Mouse (Mus musculus): ENCODE results near the gene Emsy. TPM values are rescaled to one million over a fixed set of nuclear protein-coding genes. Genes with fewer than 3 reads are reported as not detected.
A peak's percentile ranks its signal among the peaks of the same experiment; 100 is the strongest.

Emsy gene
- total RNA-seq, 2 experiments from 2014 or later, result 29.3 to 31.7 TPM

DNA sequence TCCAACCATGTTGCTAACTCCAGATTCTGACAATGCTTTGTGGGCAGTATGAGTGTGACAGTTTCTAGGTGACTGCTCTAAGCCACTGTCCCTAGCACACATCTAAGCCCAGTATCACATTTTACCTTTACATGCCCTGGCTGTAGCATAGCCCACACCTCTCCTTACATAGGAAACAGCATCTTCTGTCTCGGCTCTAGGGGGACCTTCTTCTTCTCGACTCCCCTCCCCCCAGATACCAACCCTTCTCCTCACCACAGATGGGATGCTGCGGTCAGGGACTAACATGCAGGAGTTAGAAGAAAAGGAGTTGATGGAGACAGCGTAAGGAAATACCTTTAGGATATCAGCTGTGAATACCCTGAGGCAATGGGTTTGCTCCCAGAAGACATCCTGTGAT, 75.3 kb downstream of the Emsy start:
- intact Hi-C loops (cut with DNase I), result loop anchor here (10.0 kb wide), 1 partner anchor 226 kb away; no protein-coding TSS in a partner anchor

DNA sequence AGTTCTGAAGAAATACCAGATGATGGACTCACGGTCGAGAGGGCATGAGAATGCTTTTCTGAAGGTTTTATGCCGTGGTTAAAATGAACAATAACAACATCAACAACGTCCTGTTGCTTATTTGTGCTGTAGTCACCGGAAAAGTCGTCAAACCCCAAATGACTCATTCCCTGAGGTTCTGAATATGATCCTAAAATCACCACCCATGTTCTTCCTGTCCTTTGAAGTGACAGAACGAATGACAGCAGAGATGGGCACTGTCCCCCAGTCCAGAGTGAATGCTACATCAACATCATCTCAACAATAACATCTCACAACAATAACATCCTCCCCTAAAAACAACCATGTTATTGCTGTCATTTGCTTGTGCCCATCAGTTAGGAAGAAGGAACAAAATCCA, 76.1 kb downstream of the Emsy start:
- intact Hi-C loops (cut with DNase I), result loop anchor here (10.0 kb wide), 1 partner anchor 226 kb away; no protein-coding TSS in a partner anchor
- DNase-seq, result no peak

More for the DNA sequence above, 75.3 kb downstream of the Emsy start:
- DNase-seq, result no peak

DNA sequence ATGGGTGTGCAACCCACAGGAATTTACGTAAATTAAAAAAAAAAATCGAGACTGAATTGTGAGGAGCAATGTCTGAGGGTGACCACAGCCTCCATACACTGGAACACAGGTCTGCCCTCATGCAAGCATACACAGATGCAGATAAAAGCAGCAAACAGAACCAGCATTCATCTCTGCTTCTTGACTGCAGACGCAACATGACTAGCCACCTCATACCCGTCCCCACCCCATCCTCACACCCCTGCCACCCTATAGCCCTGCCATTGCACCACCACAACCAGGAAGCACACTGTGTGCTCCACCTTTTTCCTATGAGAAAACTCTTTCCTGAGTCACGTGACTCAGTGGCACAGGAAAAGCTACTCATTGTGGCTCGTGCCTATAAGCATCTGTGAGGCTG, 76.9 kb downstream of the Emsy start:
- DNase-seq, result no peak
- intact Hi-C loops (cut with DNase I), result loop anchor here (10.0 kb wide), 1 partner anchor 225 kb away; no protein-coding TSS in a partner anchor

DNA sequence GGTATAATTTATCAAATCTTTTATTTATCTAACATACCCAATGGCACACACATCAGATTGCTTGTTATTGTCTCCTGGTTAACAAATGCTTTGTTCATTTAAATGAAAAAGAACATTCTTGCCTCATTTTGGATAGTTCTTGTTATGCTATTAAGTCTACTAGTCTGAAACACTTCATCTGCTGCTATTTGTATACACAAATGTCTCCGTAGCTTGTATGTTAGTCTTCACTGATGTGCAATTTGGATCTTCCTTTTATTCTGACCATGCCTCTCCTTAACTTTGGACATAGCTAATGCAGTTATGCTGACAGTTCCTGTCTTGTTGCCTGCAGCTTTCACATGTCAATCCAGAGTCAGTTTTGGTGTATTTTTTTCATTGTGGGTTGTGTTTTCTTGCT, 79.1 kb downstream of the Emsy start:
- intact Hi-C loops (cut with DNase I), result no loop called here
- no peak for DNase-seq

DNA sequence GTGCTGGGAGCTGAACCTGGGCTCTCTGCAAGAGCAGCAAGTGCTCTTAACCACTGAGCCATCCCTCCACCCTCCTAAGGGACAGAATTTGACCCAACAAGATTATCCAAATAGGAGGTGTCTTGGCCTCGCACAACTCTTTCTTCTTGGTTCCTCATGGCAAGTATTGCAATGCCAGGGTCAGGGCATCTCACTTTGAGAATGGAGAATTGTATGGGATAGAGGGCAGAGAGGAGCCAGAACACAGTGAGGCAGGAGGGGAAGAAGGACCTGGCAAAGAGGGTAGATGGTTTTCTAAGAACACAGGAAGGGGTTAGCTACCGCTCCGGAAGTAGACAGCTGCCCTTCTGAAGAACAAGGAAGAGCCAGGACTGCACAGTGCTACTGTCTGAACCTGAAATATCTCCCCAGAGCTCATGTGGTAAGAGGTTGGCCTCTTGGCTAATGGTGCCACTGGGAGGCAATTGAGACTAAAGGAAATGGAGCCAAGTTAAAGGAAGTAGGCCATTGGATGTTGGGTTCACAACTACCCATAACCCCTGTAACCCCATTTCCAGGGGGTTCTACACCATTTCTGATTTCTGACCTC, 80.8 kb downstream of the Emsy start:
- DNase-seq, result no peak
- intact Hi-C loops (cut with DNase I), result no loop called here

DNA sequence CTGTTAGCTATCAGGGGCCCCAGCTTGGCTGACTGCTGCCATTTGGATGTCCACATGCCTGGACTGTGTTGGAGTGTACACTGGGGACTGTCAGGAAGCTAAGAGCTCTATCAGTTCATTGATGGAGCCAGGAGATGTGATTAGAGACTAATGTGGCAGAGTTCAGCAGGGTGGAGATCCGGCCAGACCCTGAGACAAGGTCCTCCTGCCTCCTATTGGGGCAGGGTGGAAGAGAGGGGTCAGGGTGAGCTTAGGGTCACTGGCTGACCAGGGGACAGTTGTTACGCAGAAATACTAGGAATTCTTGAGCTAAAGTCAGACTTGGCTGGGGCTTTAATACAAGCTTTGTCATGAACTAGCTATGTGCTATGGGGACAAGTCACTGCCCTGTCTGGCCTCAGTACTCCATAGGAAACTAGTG, 81.8 kb downstream of the Emsy start:
- intact Hi-C loops (cut with DNase I), result no loop called here
- no peak for DNase-seq

DNA sequence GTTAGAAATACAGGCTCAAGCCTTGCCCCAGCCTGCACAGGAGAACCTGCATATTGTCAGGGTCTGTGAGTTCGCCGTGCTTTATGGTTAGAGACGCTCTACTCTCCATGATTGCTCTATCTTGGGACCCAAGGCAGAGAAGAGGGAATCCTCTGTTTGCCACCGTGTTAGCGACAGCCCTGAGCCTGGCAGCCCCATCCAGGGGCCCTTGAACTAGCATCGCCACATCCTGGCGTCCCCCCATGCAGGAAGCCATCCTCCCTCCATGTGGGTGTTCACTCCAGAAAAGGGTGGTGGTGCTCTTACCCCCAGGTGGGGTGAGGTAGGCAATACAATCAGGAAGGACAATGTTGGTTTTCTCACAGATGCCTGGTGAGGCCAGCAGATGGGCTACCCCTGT, 82.3 kb downstream of the Emsy start:
- DNase-seq, result no peak
- intact Hi-C loops (cut with DNase I), result no loop called here

DNA sequence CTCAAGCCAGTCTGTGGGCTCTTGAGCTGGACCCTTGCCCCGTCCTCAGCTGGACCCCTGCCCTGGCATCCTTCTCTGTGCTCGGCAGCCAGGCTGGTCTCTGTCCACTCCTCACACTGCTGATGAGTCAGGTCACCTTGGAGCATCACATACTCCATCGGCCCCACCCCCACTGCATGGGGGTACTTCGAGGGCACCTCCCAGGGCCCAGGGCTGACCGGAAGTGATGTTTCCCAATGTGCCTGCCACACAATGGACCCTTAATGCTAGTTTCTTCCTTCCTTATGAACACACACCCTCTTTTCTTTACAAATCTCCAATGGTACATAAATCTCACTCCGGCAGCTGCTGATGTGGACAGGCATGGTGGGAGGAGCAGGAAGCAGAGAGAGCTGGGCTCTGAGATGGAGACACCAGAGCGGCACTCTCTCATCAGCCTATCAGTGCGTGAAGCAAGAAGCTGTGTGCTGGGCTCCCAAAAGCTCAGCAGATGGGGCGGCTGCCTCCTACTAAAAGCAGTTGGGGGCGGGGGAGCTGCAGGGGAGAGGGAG, 83.3 kb downstream of the Emsy start:
- peak; percentile 30 to 38 for DNase-seq
- intact Hi-C loops (cut with DNase I), result no loop called here

DNA sequence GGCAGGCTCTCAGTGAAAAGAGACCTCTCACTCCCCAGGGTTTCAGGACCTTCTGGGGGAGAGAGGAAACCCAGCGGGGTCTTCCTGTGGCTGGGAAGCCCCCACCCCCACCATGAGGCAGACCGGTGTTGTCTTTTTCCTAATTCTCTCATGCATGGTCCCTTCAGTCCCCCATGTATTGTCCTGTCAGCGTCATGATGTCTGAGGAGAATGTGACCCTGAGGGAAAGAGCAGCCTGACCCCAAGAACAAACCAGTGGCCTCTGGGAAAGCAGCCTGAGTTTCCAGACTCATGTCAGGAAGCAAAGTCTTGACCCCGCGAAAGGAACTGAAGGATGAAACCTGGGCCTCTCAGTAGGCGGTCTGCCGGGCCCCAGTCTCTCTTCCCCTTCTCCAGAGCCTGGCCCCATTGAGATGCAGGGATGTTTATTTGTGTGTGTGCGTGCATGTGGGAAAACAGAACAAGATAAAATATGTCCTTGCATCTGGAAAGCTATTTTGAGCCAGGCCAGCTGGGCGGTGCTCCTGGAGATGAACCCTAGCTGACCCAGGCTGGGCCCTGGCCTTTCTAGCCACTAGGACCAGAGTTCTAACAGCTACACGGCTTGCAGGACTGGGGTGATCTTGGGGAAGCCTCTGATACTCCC, 84.2 kb downstream of the Emsy start:
- intact Hi-C loops (cut with DNase I), result no loop called here
- DNase-seq, result peak; percentile 68 to 76

DNA sequence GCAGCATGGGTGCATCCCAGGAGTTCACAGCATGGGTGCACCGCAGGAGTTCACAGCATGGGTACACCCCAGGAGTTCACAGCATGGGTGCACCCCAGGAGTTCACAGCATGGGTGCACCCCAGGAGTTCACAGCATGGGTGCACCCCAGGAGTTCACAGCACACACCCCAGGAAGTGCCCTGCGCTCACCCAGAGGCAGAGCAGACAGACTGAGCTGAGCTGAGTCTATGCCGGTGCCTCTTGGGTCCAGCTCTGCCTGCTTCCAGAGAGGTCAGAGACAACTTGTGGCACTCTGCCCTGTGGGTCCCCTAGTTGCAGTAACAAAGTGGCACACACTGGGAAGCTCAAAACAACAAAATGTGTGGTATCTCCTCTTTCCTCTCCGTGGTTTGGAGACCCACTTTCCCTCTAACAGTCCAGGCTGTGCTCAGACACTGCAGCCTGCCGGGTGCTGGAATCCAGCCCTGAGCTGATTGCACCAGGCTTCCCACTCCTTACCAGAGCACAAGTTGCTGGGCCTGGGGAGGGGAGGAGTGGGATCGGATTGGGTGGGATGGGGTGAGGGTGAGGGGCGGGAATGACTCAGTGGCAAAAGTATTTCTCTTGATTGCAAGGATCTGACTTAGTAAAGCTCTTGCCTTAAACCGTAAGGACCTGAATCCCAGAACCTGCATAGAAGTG, 85.6 kb downstream of the Emsy start:
- intact Hi-C loops (cut with DNase I), result no loop called here
- DNase-seq, result no peak

DNA sequence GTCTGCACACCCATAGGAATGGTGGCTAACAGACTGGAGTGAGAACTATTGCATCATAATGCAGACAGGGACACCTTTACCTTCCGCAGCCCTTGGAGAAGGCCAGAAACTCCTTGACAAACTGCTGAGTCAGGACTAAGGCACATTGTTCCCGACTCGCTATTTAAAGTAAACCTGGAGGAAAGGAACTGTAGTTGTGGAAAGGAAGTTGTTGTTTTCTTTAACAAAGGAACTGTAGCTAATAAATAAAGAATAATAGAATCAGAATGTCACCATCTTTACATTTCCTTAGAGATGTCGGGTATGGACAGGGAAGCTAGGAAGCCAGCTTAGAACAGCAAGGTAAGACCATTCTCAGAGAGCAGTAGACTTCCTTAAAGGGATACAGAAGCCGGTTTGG, 89.5 kb downstream of the Emsy start:
- intact Hi-C loops (cut with DNase I), result no loop called here
- no peak for DNase-seq

DNA sequence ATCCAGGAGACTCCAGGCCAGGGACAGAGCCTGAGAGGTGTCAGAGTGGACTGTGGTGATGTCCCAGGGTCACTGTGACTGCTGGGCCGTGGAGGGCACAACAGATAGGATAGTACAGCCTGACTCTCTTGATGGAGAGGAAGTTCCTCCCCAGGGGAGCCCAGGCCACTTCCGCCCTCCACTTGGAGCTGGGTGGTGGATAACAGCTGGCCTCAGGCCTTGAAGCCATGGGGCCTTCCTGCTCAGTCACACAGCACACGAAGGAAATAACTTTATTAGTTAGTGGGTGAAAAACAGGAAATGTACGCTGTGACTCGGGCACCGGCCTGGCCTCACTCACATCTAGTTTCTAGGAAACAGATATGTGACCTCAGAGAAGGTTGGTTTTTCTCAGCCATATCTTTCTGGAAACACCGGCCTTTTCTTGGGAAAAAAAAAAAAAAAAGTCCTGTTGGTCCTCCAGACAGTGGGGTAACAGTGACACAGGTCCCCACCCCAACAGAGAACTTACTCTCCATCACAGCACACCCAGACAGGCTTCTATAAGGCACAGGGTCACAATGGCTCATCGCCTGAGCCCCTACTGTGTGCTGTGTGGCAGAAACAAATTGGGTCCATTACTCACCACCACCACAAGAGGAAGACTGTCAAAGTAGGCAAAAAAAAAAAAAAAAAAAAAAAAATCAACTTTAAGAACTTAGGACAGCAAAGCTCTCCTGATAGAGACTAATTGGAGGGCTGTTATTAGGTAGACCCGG, 91.8 kb downstream of the Emsy start:
- peak; percentile 51 to 55 for DNase-seq
- intact Hi-C loops (cut with DNase I), result no loop called here

DNA sequence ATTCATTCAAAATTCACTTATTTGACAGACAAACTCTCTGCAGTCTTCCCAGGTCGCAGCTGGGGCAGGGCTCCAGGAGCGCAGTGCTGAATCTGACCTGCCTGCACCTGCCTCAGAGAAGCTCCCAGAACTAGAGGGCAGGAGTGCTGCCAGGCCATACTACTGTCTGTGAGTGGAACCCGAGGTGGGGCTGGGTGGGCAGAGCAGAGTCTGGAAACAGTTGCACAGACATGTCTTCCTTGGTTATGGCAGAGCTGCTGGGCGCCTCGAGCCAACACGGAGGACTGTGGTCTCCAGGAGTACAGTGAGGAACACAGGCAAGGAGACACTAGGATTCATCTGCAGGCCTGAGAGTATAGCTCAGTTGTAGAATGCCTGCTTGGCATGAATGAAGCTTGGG, 92.6 kb downstream of the Emsy start:
- DNase-seq, result no peak
- intact Hi-C loops (cut with DNase I), result no loop called here

DNA sequence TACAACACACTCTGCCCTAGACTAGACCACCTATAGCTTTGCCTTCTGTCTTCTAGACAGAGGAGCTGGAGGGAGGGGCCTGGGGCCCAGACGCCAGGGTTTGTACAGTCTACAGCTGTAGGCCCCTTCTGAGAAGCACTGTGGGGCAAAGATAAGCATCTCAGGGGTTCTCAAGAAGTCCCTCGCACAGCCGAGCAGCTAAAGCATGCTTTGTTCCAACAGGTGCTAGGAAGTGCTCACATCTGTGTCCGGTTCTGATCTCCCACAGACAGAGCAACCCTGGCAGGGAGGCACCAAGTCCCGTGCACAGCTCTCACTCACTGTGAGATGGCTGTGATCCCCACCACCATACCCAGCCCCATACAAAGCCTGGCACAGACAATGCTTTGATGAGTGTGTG, 93.6 kb downstream of the Emsy start:
- DNase-seq, result no peak
- intact Hi-C loops (cut with DNase I), result no loop called here

DNA sequence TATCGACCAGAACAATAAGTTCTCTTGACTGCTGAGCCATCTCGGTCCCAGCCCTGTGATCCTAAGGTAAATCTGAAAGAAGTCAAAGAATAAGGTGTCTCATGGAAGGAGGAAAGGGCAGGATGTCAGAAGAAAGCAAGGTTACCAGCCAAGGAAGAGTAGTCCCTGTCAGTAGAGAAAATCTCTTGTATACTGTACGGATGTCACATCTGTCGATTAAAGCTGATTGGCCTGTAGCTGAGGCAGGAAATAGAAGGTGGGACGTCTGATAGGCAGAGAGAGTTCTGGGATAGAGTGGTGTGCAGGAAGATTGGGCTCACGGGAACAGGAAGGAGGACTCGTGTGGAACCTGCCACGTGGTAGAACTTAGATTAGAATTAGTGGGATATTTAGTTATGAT, 94.4 kb downstream of the Emsy start:
- intact Hi-C loops (cut with DNase I), result no loop called here

DNA sequence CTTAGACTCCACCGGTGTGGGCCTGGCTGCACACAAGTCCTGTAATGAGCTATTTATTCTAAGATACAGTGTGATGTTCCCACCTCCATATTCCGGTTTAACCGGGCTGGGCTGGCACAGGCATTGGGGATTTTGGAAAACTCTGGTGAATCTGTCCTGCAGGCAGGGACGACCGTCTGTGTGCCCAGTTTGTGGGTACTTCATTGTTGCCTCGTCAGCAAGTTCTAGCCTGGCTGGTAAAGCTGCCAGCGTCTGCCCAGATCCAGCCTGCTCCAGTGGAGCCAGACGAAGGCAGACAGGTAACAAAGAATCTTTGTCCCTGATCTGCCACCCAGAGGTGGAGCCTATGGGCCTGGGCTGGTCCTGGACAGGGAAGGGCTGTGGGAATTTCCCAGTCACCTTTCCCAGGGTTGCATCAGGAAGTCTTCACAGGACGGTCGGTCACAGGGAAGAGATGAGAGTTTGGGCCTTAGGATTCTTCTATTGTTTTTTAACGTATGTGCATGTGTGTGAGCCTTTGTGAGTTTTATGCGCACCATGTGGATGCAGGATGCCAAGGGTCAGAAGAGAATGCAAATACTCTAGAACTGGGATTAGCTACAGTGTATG, 94.9 kb downstream of the Emsy start:
- intact Hi-C loops (cut with DNase I), result no loop called here
- DNase-seq, result no peak

More for the DNA sequence above, 94.4 kb downstream of the Emsy start:
- no peak for DNase-seq

DNA sequence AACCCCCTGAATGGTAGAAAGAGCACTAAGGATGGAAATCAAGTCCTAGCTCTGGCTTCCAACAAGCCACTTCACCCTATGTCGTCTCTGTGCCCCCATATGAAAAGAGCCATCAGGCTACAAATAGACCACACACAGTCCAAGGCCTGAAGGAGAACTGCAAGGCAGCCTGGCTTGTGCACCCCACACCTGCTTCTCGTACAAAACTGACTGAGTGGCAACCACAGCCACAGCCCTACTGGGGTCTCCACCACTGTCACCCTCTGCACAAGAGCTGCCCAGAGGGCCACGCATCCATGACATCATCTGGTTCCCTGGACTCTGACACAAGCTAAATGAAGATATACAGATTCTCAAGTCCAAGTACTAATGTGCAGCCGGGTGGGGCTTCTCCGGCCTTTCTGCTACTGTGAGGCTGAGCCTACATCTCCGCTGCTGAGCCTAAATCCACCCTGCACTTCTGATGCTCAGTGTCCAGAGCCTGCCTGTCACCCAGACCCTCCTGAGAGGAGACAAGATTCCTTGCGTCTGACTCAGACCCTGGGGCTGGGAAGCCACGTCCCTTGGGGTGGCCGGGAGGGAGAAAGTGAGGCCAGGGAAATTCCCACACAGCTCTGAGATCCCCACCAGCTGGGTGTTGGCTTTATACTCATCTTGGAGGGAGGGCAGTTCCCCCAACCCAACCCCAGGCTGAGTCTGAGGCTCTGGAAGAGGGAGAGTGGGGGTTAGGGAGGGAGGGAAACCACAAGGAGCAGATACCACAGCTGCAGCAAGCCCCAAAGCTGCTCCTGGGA, 98.3 kb downstream of the Emsy start:
- intact Hi-C loops (cut with DNase I), result no loop called here
- peak; percentile 65 to 69 for DNase-seq

DNA sequence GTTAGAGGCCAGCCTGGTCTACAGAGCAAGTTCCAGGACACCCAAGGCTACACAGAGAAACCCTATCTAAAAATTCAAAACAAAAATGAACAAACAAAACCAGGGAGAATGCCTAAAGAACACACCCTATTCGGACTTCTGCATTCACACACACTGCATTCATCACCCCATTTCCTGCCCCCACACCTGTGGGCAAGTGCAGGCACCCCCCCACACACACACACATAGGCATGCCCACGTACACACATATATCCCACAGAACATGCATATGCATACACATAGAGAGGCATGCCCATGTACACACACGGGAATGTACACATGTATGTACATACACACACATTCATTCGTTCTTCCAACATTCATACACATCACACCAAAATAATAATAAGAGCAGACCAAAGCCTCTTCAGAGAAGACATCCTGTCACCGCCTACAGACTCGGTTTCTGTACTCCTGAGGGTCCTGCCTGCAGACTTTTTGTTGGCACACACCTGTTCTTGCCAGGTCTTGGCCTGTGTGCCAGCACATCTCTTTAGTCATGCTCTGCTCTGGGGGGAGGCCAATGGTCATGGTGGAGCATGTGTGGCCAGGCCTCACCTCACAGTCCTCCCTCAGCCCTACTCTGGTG, 99.7 kb downstream of the Emsy start:
- no peak for DNase-seq
- intact Hi-C loops (cut with DNase I), result no loop called here

DNA sequence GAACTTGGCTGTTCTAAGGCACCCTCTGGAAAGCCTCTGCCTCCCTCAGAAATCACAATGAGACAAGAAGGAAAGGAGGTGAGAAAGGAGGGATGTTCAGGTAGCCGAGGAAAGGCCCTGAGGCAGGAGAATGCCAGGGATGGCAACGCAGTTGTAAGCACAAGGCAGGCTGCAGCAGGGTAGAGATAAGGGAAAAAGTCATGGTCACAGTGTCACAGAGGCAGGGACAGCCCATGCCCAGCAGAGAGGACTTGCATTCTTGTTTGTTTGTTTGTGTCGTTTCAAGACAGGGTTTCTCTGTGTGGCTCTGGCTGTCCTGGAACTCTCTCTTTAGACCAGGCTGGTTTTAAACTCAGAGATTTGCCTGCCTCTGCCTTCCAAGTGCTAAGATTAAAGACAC, 105.5 kb downstream of the Emsy start:
- DNase-seq, result no peak

More for the DNA sequence above, 105.5 kb downstream of the Emsy start:
- intact Hi-C loops (cut with DNase I), result no loop called here
